Mouse (Mus musculus) activated CD4-positive, CD25-positive, alpha-beta regulatory T cell (primary cell): Measurements from ENCODE around the gene Shisal1. TPM values are rescaled to one million over a fixed set of nuclear protein-coding genes. Genes with fewer than 3 reads are reported as not detected.

Experiments
- polyA plus RNA-seq, 2 experiments: library from polyadenylated mRNA; unstranded; fragments of 100-300 nt; shearing (Covaris generic); gene quantifications; one replicate each; pipeline ENCODE4 v1.2.1; 2017

The Shisal1 gene
- under 1 TPM in 1 of 2 experiments, not detected in 1; 0.31 TPM for polyA plus RNA-seq

GRCm38 (mm10) chr15:84446997-84447396 lies at the start of gene Shisal1:
Gene Shisal1 (minus strand): TSS chr15:84447097.

Other genes with a start within 250 kb of the Shisal1 start
- 1 to 10 TPM in 1 of 2 experiments, under 1 TPM in 1; 0.29 to 1.4 TPM for gene Parvb, start 215.1 kb downstream of the Shisal1 start, polyA plus RNA-seq
- gene Parvg, start 123.1 kb downstream of the Shisal1 start, polyA plus RNA-seq: 100 to 1,000 TPM; 106 to 113 TPM
- gene Rtl6, start 110.7 kb upstream of the Shisal1 start, polyA plus RNA-seq: 1 to 10 TPM; 3.1 to 7.2 TPM
- gene Prr5, start 222.5 kb upstream of the Shisal1 start, polyA plus RNA-seq: under 1 TPM; 0.34 to 0.64 TPM